Mouse (Mus musculus) adrenal gland, adult (tissue): ENCODE results near the gene Slc16a6.
A peak's percentile ranks its signal among the peaks of the same experiment; 100 is the strongest.

Source experiments
- DNase-seq, 2 experiments: peaks; one replicate each; pipeline ENCODE4 v3.0.0; 2022 to 2023; ENCODE audit warnings: low spot score in 1 of 2; ENCODE audit not compliant: inconsistent age in 2 of 2

Slc16a6 gene

GRCm38 (mm10) chr11:109487991-109488684 lies 14.7 kb upstream of the Slc16a6 start:
- no peak for DNase-seq

- no peak for DNase-seq
These were observed 13.7 kb upstream of the Slc16a6 start for GRCm38 (mm10) chr11:109487111-109487510.

DNA sequence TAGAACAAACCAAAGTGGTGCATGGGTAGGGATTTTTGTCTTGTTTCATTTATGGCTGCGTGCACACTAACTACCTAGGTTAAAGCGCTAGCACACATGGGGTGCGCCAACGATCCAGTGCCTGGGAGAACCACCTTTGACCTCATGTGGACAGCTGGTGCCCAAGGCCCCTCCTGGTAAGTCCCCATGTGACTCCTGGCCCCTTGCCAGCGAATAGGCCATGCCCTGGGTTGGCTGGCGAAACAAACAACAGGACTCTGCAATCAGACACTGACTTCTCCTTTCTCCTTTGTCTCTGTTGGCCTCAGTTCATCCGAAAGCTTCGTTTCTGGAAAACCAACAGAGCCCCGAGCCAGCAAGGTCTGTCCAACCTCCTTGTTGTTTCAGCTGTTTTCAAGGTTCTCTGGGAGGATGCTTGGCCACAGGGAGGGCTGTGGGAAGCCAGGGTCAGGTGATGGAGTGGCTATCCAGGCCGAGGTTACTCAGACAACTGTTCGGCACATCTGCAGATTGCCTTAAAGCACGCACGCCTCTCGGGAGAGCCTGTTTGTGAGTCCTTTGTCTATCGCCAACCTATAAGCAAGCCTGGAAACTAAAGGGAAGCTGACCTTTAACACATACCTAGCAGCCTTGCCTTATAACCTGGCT lies 12.1 kb upstream of the Slc16a6 start:
- DNase-seq: peak in 1 of 2 experiments; percentile 45

GRCm38 (mm10) chr11:109480440-109480839 lies 7.0 kb upstream of the Slc16a6 start:
- no peak for DNase-seq

- DNase-seq: no peak
These were observed 6.3 kb upstream of the Slc16a6 start for GRCm38 (mm10) chr11:109479575-109480285.

DNA sequence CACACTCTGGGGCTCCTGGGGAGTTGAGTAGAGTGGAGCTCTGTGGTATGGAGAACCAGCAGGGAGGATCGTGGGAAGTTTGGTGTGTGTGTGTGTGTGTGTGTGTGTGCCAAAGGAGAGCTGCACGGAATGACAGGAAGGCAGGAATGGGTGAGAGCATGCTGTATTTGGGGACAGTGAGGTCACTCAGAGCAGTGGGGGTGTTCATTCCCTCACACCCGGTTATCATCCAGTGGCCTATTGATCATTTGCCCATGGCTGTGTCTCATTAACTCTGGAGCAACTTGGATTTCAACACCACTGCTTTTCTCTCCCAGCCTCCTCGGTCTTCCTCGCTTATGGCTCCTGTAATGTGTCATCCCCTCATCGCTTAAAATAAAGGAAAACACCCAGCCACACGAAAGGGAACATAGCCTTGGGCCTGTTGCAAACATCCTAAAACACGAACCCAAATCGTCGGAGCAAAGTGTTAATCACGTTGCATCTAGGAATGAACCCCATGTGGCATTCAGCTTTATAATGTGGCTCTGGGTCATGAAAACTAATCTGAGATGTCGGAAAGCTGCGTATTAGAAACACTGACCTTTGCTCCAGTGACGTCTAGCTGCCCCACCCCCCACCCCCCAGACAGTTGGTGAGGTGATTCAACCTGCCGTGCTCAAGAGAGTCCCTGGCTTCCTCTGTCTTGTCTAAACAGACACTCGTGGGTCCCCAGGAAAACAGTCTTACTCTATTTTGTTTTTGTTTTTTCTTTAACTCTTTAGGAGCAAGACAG lies 4.4 kb upstream of the Slc16a6 start:
- DNase-seq: no peak

GRCm38 (mm10) chr11:109476653-109477052 lies 3.3 kb upstream of the Slc16a6 start:
- no peak for DNase-seq

DNA sequence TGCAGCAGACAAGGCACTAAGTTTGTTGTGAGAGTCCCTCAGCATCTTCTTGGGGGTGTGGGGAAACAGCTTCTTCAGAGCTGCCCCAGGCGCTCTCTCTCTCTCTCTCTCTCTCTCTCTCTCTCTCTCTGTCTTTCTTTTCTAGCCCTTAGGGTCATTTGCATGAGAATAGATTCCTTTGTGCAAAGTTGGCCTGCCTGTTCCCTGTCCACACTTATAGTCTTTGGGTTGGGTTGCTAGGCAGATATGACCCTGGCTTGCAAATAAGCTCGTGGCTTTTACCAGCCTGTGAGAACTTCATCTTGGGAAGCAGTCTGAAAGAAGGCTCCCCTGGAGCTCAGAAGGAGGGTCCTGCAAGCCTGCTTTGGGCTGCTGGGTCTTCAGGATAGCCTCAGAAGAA lies 2.8 kb upstream of the Slc16a6 start:
- no peak for DNase-seq

- no peak for DNase-seq
These were observed 2.3 kb upstream of the Slc16a6 start for GRCm38 (mm10) chr11:109475717-109476116.

DNA sequence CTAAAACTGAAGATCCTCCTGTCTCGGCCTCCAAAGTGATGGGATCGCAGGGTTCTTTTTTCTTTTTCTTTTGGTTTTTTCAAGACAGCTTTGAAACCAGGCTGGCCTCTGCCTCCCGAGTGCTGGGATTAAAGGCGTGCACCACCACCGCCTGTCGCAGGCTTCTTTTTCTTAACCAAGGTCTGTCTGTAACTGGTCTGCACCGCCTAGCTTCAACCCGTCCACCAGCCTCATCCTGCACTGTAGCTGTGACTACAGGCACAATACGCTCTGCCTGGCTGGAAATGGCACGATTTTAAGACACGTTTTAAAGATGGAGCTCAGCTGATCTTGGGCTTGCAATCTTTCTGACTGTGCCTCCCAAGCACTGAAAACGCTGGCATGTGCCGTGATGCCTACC lies 1.4 kb upstream of the Slc16a6 start:
- no peak for DNase-seq

DNA sequence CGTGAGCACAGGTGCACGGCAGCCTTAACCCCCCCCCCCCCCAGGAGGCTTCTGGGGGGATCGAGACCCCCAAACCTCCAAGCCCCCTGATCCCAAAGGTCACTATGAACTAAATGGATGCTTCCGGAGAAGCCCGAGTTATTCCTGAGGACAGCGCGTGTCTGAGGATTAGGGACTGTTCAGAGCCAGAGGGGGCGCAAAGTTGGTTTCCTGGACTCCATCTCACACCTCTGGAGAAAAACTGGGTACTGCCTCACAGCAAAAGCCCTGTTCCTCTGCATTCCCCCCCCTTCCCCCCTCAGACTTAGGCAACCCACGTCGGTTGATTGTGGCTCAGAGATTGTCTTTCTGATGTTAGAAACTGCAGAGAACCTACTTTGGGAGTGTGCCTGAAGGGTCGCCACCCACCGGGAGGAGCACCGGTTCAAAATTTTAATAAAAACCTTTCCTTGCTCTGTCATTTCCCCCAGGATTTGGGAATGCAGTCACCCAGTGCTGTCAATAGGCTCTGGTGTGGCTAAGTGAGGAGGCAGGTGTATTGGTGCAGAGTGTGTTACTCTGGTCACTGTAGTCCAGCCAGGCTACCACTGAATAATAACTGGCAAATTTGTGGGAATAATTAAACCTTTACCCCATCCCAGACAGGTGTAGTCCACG lies 816 bp upstream of the Slc16a6 start:
- DNase-seq: no peak

GRCm38 (mm10) chr11:109472821-109473170 lies 602 bp downstream of the Slc16a6 start:
- DNase-seq: no peak

GRCm38 (mm10) chr11:109472171-109472691 lies 1.2 kb downstream of the Slc16a6 start:
- peak; percentile 22 to 63 for DNase-seq

DNA sequence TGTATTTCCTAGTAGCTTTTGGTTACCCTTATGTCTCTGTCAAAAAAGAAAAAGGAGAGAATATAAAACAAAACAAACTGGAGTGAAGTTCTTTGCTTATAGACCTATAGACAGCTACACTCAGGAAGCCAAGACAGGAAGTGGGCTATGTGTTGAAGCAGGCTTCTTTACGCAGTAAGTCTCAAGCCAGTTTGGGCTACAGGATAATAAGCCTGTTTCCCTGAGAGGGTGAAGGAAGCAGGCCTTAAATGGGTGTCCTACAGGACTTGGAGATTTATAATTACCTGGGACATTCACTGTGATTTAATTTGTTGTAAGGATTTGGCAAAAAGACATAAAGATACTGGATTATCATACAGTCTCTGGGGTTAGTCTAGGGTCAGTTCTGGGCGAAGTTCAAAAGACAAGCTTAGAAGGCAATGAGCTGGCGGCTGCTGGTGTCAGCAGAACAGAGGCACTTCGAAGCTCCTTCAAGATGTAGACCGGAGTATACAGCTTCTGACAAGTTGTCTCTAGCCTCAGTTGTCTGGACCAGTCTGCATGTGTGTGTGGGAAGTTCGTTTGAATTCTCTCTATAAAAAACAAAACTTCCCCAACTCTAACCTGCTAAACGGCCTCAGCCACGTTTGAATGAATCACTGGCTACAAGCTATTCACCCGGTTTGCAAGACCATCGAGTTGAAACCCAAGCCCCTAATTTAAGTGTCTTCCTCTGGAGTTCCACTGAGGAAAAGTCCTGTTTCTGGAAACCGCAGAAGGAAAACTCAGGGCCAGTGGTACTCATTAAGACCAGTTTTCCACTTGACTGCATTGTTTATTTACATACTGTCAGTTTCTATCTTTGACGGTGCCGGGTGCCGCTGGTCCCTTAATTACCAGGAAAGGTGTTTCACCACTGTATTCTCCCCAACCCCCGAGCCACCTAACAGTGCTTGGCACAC lies 2.2 kb downstream of the Slc16a6 start:
- DNase-seq: no peak

- no peak for DNase-seq
These were observed 3.2 kb downstream of the Slc16a6 start for GRCm38 (mm10) chr11:109470170-109470569.

- DNase-seq: no peak
These were observed 5.3 kb downstream of the Slc16a6 start for GRCm38 (mm10) chr11:109468133-109468532.

DNA sequence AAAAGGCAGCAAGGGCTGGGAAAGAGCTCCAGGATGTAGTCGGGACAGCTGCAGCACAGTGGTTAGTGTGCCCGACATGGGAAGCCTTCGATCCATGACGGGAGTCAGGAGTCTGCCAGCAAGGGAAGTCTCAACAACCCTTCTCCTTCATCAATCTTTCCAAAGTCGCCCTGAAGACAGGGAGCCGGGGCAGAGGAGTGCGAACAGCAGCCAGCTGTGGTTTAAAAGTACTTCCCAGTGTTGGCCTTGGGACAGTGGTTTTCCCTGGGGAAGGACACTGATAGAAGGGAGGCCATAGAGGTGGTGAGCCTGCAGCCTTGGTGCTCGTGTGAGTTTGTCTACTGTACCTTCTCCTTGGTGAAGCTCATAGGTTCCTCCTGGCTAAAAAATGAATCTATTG lies 6.4 kb downstream of the Slc16a6 start:
- no peak for DNase-seq

GRCm38 (mm10) chr11:109465068-109465467 lies 8.3 kb downstream of the Slc16a6 start:
- no peak for DNase-seq

GRCm38 (mm10) chr11:109460586-109460985 lies 12.8 kb downstream of the Slc16a6 start:
- no peak for DNase-seq

DNA sequence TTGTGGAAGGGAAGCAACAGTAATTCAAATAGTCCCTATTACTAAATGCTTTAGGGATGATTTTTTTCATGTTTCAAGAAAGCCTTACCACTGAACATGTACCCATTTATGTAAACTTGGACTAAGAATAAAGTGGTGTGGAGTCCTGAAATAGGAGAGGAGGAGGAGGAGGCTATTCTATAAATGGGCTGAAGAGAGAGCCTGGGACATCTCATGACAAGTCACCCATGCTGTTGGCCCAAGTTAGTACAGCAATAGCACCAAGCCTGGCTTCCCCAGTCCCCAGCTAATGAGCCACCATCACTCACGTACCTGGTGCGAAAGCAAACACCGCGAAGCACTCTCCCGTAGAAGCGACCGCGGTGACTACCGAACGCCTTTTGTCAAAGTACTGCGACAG lies 15.2 kb downstream of the Slc16a6 start:
- DNase-seq: no peak
